In genomic region chr11:51341091-51341490, GRCm38 (mm10) we compare ENCODE assay signal across 18 mouse cellular contexts. TPM values are rescaled to one million over a fixed set of nuclear protein-coding genes. Genes with fewer than 3 reads are reported as not detected.
"Had no signal": no experiment of that assay in that cellular context is flagged by ENCODE, and none has a peak within 500 bp of the region (broad histone marks: within the 10 kb centered on the region; RNA-seq: fewer than 3 reads in every experiment).

No protein-coding gene starts in this region.

- H3K36me3 ChIP-seq: midbrain, embryonic 10.5 days; midbrain, embryonic 12.5 days; neural tube, embryonic 13.5 days; neural tube, embryonic 15.5 days had no signal

- H3K9me3 ChIP-seq: midbrain, embryonic 10.5 days; midbrain, embryonic 12.5 days; neural tube, embryonic 13.5 days; neural tube, embryonic 15.5 days had no signal

- H3K27ac ChIP-seq: midbrain, embryonic 10.5 days; midbrain, embryonic 12.5 days; neural tube, embryonic 13.5 days; neural tube, embryonic 15.5 days had no signal

- H3K4me1 ChIP-seq: midbrain, embryonic 12.5 days; neural tube, embryonic 13.5 days had no signal

- DNase-seq: lung, adult 18-20 months; lung, embryonic 14.5 days; lung, postnatal 10 days; lung, postnatal 4 days; midbrain, embryonic 14.5 days; retina, postnatal 1 day; right cerebral cortex, adult 18-20 months; right cerebral cortex, postnatal 14 days; spleen, adult 18-20 months; thymus, adult 18-20 months; thymus, postnatal 14 days; thymus, postnatal 36 days had no signal

- H3K4me2 ChIP-seq: lung, embryonic 14.5 days; midbrain, embryonic 12.5 days; neural tube, embryonic 13.5 days; neural tube, embryonic 15.5 days had no signal

- H3K27me3 ChIP-seq: midbrain, embryonic 12.5 days; neural tube, embryonic 13.5 days; neural tube, embryonic 15.5 days had no signal

- H3K9ac ChIP-seq: lung, embryonic 14.5 days; midbrain, embryonic 12.5 days; neural tube, embryonic 13.5 days; neural tube, embryonic 15.5 days had no signal

- H3K4me3 ChIP-seq: midbrain, embryonic 10.5 days; midbrain, embryonic 12.5 days; myocyte; neural tube, embryonic 13.5 days; neural tube, embryonic 15.5 days had no signal

RNA-seq across cellular contexts. Expression of gene Col23a1, which starts 51.4 kb away (rescaled TPM):
- total RNA-seq: megakaryocyte-erythroid progenitor cell, adult 5-6 weeks had no signal
